Mouse (Mus musculus): Measurements from ENCODE around the gene Hcar1.

- TF ChIP-seq ZNF384 (IDR thresholded peaks at IDR 0.05; ENCODE audit: low read depth, low read length), result no peak
- TF ChIP-seq HCFC1 (IDR thresholded peaks at IDR 0.05; ENCODE audit: borderline replicate concordance, insufficient read depth, low read length), result no peak
Measured at GRCm38 (mm10) chr5:123891669-123892068, 11.8 kb upstream of the Hcar1 start.
